25 mouse cellular contexts compared by ENCODE assay signal in the genomic region with DNA sequence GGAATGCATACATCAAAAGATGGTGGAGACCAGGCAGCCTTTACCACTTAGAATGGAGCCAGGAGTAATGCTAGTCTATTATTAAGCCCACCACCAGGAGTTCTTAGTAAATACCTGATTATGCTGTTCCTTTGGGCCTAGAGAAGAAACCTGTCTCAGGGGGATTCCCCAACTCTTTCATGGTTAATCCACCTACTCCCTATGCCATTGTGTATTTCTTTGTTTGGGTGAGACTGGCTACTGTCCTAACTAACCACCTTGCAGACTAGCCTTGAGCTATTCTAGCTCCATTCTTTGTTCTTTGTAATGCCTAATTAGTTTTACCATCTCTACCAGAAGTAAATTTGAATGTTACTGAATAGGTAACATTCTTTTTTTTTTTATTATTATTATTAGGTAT.
DNase-seq lines count a peak whose midpoint lies in the region; ATAC-seq and TF ChIP-seq lines count a peak whose summit lies in the region.
"Had no signal": no experiment of that assay in that cellular context is flagged by ENCODE, and none has a peak within 500 bp of the region (broad histone marks: within the 10 kb centered on the region; RNA-seq: fewer than 3 reads in every experiment).

No protein-coding gene starts in this region.

- no peak overlapping the region for H3K9ac ChIP-seq in ES-E14 (ENCODE audit: insufficient read depth, low read depth, low read length, poor library complexity, severe bottlenecking)

- H3K36me3 ChIP-seq in ES-E14 (ENCODE audit: control insufficient read depth, insufficient read depth, low read length, poor library complexity, severe bottlenecking): no peaks in the 10 kb centered on the region
- H3K36me3 ChIP-seq: G1E had no signal

- no peak overlapping the region for H3K4me3 ChIP-seq in ES-E14 (ENCODE audit: insufficient read depth in 1 of 2, low read depth in 1 of 2, low read length in 2 of 2, poor library complexity in 1 of 2, severe bottlenecking in 1 of 2)

- H3K27ac ChIP-seq in ES-E14 (ENCODE audit: insufficient read depth, low read depth, low read length, poor library complexity, severe bottlenecking): no peak overlapping the region

- no peaks in the 10 kb centered on the region for H3K9me3 ChIP-seq in ES-E14 (ENCODE audit: control insufficient read depth, insufficient read depth, low read depth, low read length)
- H3K9me3 ChIP-seq: G1E had no signal

- DNase-seq in ES-CJ7 (ENCODE audit: low read depth, low spot score): peak; percentile 58
- DNase-seq in ES-E14 (ENCODE audit: low read depth, low spot score): peak; percentile 16
- DNase-seq in R1 (ENCODE audit: low read depth, low spot score): peak; percentile 79
- DNase-seq in ZHBTc4 (ENCODE audit: low read depth, low spot score): peak; percentile 55
- no peak for DNase-seq in heart, adult 11 months
- DNase-seq in right cerebral cortex, postnatal 4 days: no peak
- DNase-seq in left cerebral cortex, postnatal 10 days (ENCODE audit: extremely low spot score in 1 of 2, low spot score in 2 of 2): no peak
- DNase-seq: adrenal gland, adult 2 months; adrenal gland, adult 8-10 months; adrenal gland, postnatal 10 days; adrenal gland, postnatal 14 days; adrenal gland, postnatal 25 days; adrenal gland, postnatal 36 days; B cell, adult 2 months; cerebellum, adult 11 months; cerebellum, adult 11-12 months; cerebellum, adult 18-20 months; cerebellum, adult 2 months; cerebellum, adult 8-10 months; cerebellum, adult 9-10 months had no signal

- no peak for ATAC-seq in erythroid progenitor cell, adult 5-6 weeks (replicated peaks; ENCODE audit: low FRiP score, poor library complexity, severe bottlenecking)
- ATAC-seq: activated CD4-positive, CD25-positive, alpha-beta regulatory T cell, adult 4 months; CD4-positive, CD25-positive, alpha-beta regulatory T cell, adult 4 months; Patski had no signal

- in situ Hi-C loops in ES-E14 (cut with MboI; ENCODE audit: low sequenced_read_pairs in 2 of 2, unreplicated experiment in 2 of 2): no loop called here

- intact Hi-C loops in left cerebral cortex, postnatal 10 days (cut with DNase I): no loop called here

- H3K4me1 ChIP-seq in ES-E14 (ENCODE audit: control insufficient read depth in 2 of 2, insufficient read depth in 2 of 2, low read length in 2 of 2, poor library complexity in 1 of 2): peaks cover 0 to 2% of the 10 kb centered on the region in 2 experiments; a peak in 1 of 4 replicates

TF ChIP-seq in ES-E14, 5 proteins besides CTCF, POLR2A, EP300 and RAD21:
- no peak for TF ChIP-seq ZNF384 (IDR thresholded peaks at IDR 0.05; ENCODE audit: low read depth, low read length)
- no peak for TF ChIP-seq MAFK (IDR thresholded peaks at IDR 0.05; ENCODE audit: insufficient read depth, low read depth, low read length)
- TF ChIP-seq CHD2 (IDR thresholded peaks at IDR 0.05; ENCODE audit: low read depth, low read length): no peak
- TF ChIP-seq HCFC1 (IDR thresholded peaks at IDR 0.05; ENCODE audit: borderline replicate concordance, insufficient read depth, low read length): no peak
- TF ChIP-seq ZC3H11A (IDR thresholded peaks at IDR 0.05; ENCODE audit: borderline replicate concordance, low read depth, low read length): no peak
TF ChIP-seq in ES-E14: peak in this region for 0.

Comparison
In these comparisons a context has a peak if more than half of its experiments do, and no peak if none do; other contexts are left out.
1. DNase-seq: peak in ES-CJ7 (single experiment), ES-E14 (single experiment), R1 (single experiment) and ZHBTc4 (single experiment); none in heart, adult 11 months (single experiment), right cerebral cortex, postnatal 4 days (single experiment) and left cerebral cortex, postnatal 10 days (0 of 2).